ENCODE assay signal across 11 mouse cellular contexts in the genomic region with DNA sequence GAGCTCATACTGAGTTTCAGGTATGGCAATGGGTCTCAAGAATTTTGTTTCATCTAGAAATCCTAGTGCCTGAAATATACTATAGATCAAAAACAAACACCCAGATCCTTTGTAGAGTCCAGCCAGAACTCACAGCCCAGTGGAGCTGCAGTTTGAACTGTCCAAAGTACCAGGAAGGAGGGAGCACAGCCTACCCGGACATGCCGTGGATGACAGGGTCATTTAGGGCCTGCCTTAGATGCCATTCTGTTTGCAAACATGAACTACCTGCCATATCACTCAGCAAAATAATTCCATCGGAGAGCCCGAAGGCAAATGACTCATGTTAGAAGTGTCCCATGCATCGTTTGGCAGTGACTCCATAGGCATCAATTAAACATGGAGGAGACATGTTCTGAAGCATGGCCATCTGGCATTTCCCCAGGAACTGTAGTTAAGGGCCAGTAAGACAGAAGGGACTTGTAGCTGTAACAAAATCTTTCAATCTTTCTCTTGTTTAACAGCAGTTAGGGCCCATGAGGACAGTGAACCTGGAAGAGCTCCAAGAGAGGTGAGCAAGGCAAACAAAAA. TPM values are rescaled to one million over a fixed set of nuclear protein-coding genes. Genes with fewer than 3 reads are reported as not detected.
DNase-seq lines count a peak whose midpoint lies in the region; ATAC-seq and TF ChIP-seq lines count a peak whose summit lies in the region.
"Had no signal": no experiment of that assay in that cellular context is flagged by ENCODE, and none has a peak within 500 bp of the region (broad histone marks: within the 10 kb centered on the region; RNA-seq: fewer than 3 reads in every experiment).

No protein-coding gene starts in this region.

- WGBS in forebrain, embryonic 13.5 days, result 64% methylated on average over 5 of the region's 5 CpGs
- 67% methylated on average over 5 of the region's 5 CpGs for WGBS in liver, embryonic 12.5 days (ENCODE audit: insufficient replicate concordance)

- peak overlapping the region; percentile 71 for H3K4me3 ChIP-seq in forebrain, embryonic 13.5 days
- peak overlapping the region; percentile 62; the same call in 1 of the 2 replicates for H3K4me3 ChIP-seq in liver, embryonic 12.5 days
- H3K4me3 ChIP-seq: embryonic facial prominence, embryonic 13.5 days; stomach, embryonic 15.5 days had no signal

- DNase-seq in heart, adult 11 months, result peak; percentile 78
- DNase-seq in heart, postnatal 36 days, result no peak
- DNase-seq in Patski (ENCODE audit: low read depth, low spot score), result peak; percentile 68
- DNase-seq in gastrocnemius, postnatal 36 days, result no peak
- no peak for DNase-seq in testis, postnatal 14 days (ENCODE audit: low spot score)
- DNase-seq in heart, adult 8-10 months (ENCODE audit: low spot score), result no peak

- H3K36me3 ChIP-seq in forebrain, embryonic 13.5 days (ENCODE audit: poor library complexity, severe bottlenecking), result no peaks in the 10 kb centered on the region
- no peaks in the 10 kb centered on the region for H3K36me3 ChIP-seq in liver, embryonic 12.5 days
- H3K36me3 ChIP-seq: embryonic facial prominence, embryonic 13.5 days; stomach, embryonic 15.5 days had no signal

- POLR2A ChIA-PET in Patski (lab: Charles Lee), result interaction anchor here (1.4 kb wide), 1 partner anchor 164 kb away, joined by 8 read pairs; no protein-coding TSS in a partner anchor

- H3K9ac ChIP-seq in forebrain, embryonic 13.5 days, result no peak overlapping the region
- no peak overlapping the region for H3K9ac ChIP-seq in liver, embryonic 12.5 days
- H3K9ac ChIP-seq: embryonic facial prominence, embryonic 13.5 days; stomach, embryonic 15.5 days had no signal

- no peak for TF ChIP-seq CTCF in Patski (IDR thresholded peaks at IDR 0.05)

- in situ Hi-C loops in Patski (cut with MboI; ENCODE audit: low pct_unique_long_range_greater_than_20kb), result no loop called here

- peaks cover 39% of the 10 kb centered on the region for H3K4me1 ChIP-seq in forebrain, embryonic 13.5 days
- peaks cover 12% of the 10 kb centered on the region; the same call in 1 of the 2 replicates for H3K4me1 ChIP-seq in liver, embryonic 12.5 days
- H3K4me1 ChIP-seq: stomach, embryonic 15.5 days had no signal

- peak overlapping the region; percentile 73 for H3K4me2 ChIP-seq in forebrain, embryonic 13.5 days
- H3K4me2 ChIP-seq in liver, embryonic 12.5 days, result peak overlapping the region; percentile 79
- H3K4me2 ChIP-seq: embryonic facial prominence, embryonic 13.5 days had no signal

- H3K9me3 ChIP-seq in forebrain, embryonic 13.5 days (replicated peaks), result no peaks in the 10 kb centered on the region
- H3K9me3 ChIP-seq in liver, embryonic 12.5 days (replicated peaks), result no peaks in the 10 kb centered on the region
- H3K9me3 ChIP-seq: stomach, embryonic 15.5 days had no signal

- no peaks in the 10 kb centered on the region for H3K27me3 ChIP-seq in Patski
- H3K27me3 ChIP-seq in forebrain, embryonic 13.5 days, result no peaks in the 10 kb centered on the region
- 0 out of 2 replicates have a peak, but pooled peaks cover 3% of the 10 kb centered on the region for H3K27me3 ChIP-seq in liver, embryonic 12.5 days (replicated peaks)
- H3K27me3 ChIP-seq: embryonic facial prominence, embryonic 13.5 days; stomach, embryonic 15.5 days had no signal

- ATAC-seq in Patski, result peak; percentile 32
- ATAC-seq in forebrain, embryonic 13.5 days, result no peak
- ATAC-seq in liver, embryonic 12.5 days, result no peak

- CTCF ChIA-PET in Patski (lab: Charles Lee), result interaction anchor here (1.0 to 2.6 kb wide), 5 partner anchors 11 to 40 kb away, joined by 3 to 14 read pairs (median 7); no protein-coding TSS in a partner anchor

- intact Hi-C loops in heart, postnatal 36 days (cut with DNase I), result no loop called here
- intact Hi-C loops in gastrocnemius, postnatal 36 days (cut with DNase I), result no loop called here

- H3K27ac ChIP-seq in forebrain, embryonic 13.5 days, result no peak overlapping the region
- H3K27ac ChIP-seq in liver, embryonic 12.5 days, result no peak overlapping the region
- H3K27ac ChIP-seq: embryonic facial prominence, embryonic 13.5 days; stomach, embryonic 15.5 days had no signal

RNA-seq across cellular contexts. Expression of gene Plcxd2, which starts 1.9 kb away (rescaled TPM):
- total RNA-seq in heart, postnatal 36 days (2021), result under 1 TPM; 0.05 to 0.14 TPM
- 8.2 TPM for polyA plus RNA-seq in Patski (2021)
- 11.8 and 12.6 TPM in 2 replicates for polyA plus RNA-seq in forebrain, embryonic 13.5 days (2015; fragmentation: Nextera tagmentation; extraction: Ambion mirVana)
- 3.3 and 3.8 TPM in 2 replicates for polyA plus RNA-seq in liver, embryonic 12.5 days (2016; fragmentation: Nextera tagmentation; extraction: Ambion mirVana)
- total RNA-seq in gastrocnemius, postnatal 36 days (2021), result under 1 TPM; 0.22 to 0.26 TPM
- under 1 TPM; 0.09 to 0.22 (median 0.12) TPM for total RNA-seq in heart, adult 8-10 months (2022)

RNA-seq across cellular contexts. Expression of gene Phldb2, which starts 54.7 kb away (rescaled TPM):
- total RNA-seq in heart, postnatal 36 days (2021), result 10 to 100 TPM; 14.8 to 16.4 TPM
- 200 TPM for polyA plus RNA-seq in Patski (2021)
- polyA plus RNA-seq in forebrain, embryonic 13.5 days (2015; fragmentation: Nextera tagmentation; extraction: Ambion mirVana), result 11.3 and 13.2 TPM in 2 replicates
- polyA plus RNA-seq in liver, embryonic 12.5 days (2016; fragmentation: Nextera tagmentation; extraction: Ambion mirVana), result 17.4 TPM in 2 replicates
- total RNA-seq in gastrocnemius, postnatal 36 days (2021), result 1 to 10 TPM; 6.1 to 8.1 TPM
- total RNA-seq in heart, adult 8-10 months (2022), result 10 to 100 TPM; 11.3 to 12.6 (median 11.8) TPM
- total RNA-seq: neutrophil, adult 5-6 weeks had no signal

Comparison
In these comparisons a context has a peak if more than half of its experiments do, and no peak if none do; other contexts are left out.
1. DNase-seq: peak in heart, adult 11 months (single experiment) and Patski (single experiment); none in heart, postnatal 36 days (0 of 2), gastrocnemius, postnatal 36 days (0 of 2), testis, postnatal 14 days (single experiment) and heart, adult 8-10 months (single experiment).